Mouse (Mus musculus) limb, embryonic 12.5 days (tissue): ENCODE measurements at regions not wholly inside any gene's neighbourhood (a gene's known extent, or its start where the extent isn't known, plus 50 kb on each side); places are given as distances from the start of the nearest gene placed in this dataset.

ENCODE experiments used
- ATAC-seq: fragments of 200-750 bp; cut with Nextera tagmentation; 2 replicates; pipeline ENCODE4 v1.8.0; 2017; ENCODE audit warnings: low read depth, moderate TSS enrichment; ENCODE audit not compliant: insufficient number of reproducible peaks, insufficient read depth, low FRiP score, low TSS enrichment
- H3K27ac ChIP-seq: fragments of 300-500 bp; sonication (generic); 2 replicates; pipeline ENCODE4 v1.5.1; 2016; ENCODE audit warnings: mild to moderate bottlenecking, moderate library complexity
- H3K27me3 ChIP-seq: fragments of 300-500 bp; sonication (generic); 2 replicates; pipeline ENCODE4 v1.6.1; 2016; ENCODE audit warnings: mild to moderate bottlenecking, moderate library complexity
- H3K36me3 ChIP-seq: fragments of 300-500 bp; sonication (generic); 2 replicates; pipeline ENCODE4 v1.6.1; 2016; ENCODE audit warnings: mild to moderate bottlenecking, moderate library complexity
- H3K4me1 ChIP-seq: fragments of 300-500 bp; sonication (generic); replicated peaks from 2 replicates; pipeline ENCODE4 v1.6.1; 2016
- H3K4me2 ChIP-seq: fragments of 300-500 bp; sonication (generic); 2 replicates; pipeline ENCODE4 v1.6.1; 2016; ENCODE audit warnings: mild to moderate bottlenecking, moderate library complexity
- H3K4me3 ChIP-seq: fragments of 300-500 bp; sonication (generic); replicated peaks from 2 replicates; pipeline ENCODE4 v1.5.1; 2016; ENCODE audit warnings: mild to moderate bottlenecking
- H3K9ac ChIP-seq: fragments of 300-500 bp; sonication (generic); replicated peaks from 2 replicates; pipeline ENCODE4 v1.6.1; 2016; ENCODE audit warnings: mild to moderate bottlenecking, moderate library complexity
- H3K9me3 ChIP-seq: fragments of 300-500 bp; sonication (generic); 2 replicates; pipeline ENCODE4 v1.6.1; 2016; ENCODE audit warnings: mild to moderate bottlenecking, moderate library complexity
- WGBS: fragments of 180-500 bp; shearing (Covaris S2); methylation state at CpG from one replicate; pipeline ENCODE4 v1.1.7; 2016; 5-methylcytosine and 5-hydroxymethylcytosine counted together

DNA sequence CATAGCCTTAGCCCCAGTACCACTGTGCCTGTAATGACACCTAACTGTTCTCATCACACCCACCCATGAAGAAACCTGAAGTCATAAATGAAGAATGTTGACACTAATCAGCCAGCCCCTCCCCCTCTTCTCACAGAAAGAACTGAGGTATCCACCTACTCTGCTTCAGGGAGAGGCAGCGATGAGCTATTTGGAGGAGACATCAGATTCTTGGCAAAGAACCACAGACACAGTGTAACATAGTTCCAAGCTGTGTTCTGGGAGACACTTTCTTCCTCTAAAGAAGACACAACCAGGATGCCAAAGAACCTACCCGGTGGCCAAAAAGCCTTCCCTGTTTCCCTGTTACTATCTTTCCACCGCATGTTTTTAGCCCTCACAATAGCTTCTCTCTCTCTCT is 307.8 kb upstream of the Jarid2 start:
- no peak for ATAC-seq
- peaks cover 52% of the 10 kb centered on the region for H3K4me1 ChIP-seq
- H3K4me2 ChIP-seq = no peak overlapping the region
- H3K9ac ChIP-seq = no peak overlapping the region
- H3K36me3 ChIP-seq = no peaks in the 10 kb centered on the region
- no peak overlapping the region for H3K27ac ChIP-seq
- H3K9me3 ChIP-seq = no peaks in the 10 kb centered on the region
- 80% methylated on average over 3 of the region's 3 CpGs for WGBS
- no peak overlapping the region for H3K4me3 ChIP-seq
- 0 out of 2 replicates have a peak, but pooled peaks cover 3% of the 10 kb centered on the region for H3K27me3 ChIP-seq

GRCm38 (mm10) chr13:44421922-44422321 is 307.4 kb upstream of the Jarid2 start:
- no peak overlapping the region for H3K4me2 ChIP-seq
- no peak overlapping the region for H3K4me3 ChIP-seq
- peaks cover 47% of the 10 kb centered on the region for H3K4me1 ChIP-seq
- ATAC-seq = no peak
- no peak overlapping the region for H3K9ac ChIP-seq
- no peak overlapping the region for H3K27ac ChIP-seq
- WGBS = 85% methylated on average over 5 of the region's 5 CpGs
- no peaks in the 10 kb centered on the region for H3K9me3 ChIP-seq
- no peaks in the 10 kb centered on the region for H3K36me3 ChIP-seq
- H3K27me3 ChIP-seq = 0 out of 2 replicates have a peak, but pooled peaks cover 3% of the 10 kb centered on the region

GRCm38 (mm10) chr13:44430492-44430891 is 298.8 kb upstream of the Jarid2 start:
- no peak for ATAC-seq
- Histone ChIP-seq H3K4me1 (no peaks in the 10 kb centered on the region), H3K27ac (no peak overlapping the region), H3K9ac (no peak overlapping the region), H3K9me3 (no peaks in the 10 kb centered on the region), H3K36me3 (no peaks in the 10 kb centered on the region), H3K27me3 (no peaks in the 10 kb centered on the region; the same call in 1 of the 2 replicates), H3K4me3 (no peak overlapping the region), H3K4me2 (no peak overlapping the region)
- 86% methylated on average over 8 of the region's 8 CpGs for WGBS

GRCm38 (mm10) chr13:44437709-44438108 is 291.6 kb upstream of the Jarid2 start:
- Histone ChIP-seq H3K4me2 (no peak overlapping the region), H3K4me1 (no peaks in the 10 kb centered on the region), H3K36me3 (no peaks in the 10 kb centered on the region), H3K27me3 (no peaks in the 10 kb centered on the region), H3K4me3 (no peak overlapping the region), H3K9me3 (no peaks in the 10 kb centered on the region), H3K9ac (no peak overlapping the region), H3K27ac (no peak overlapping the region)
- ATAC-seq = no peak
- 94% methylated on average over 1 of the region's 1 CpGs for WGBS

- H3K9me3 ChIP-seq = no peaks in the 10 kb centered on the region
- no peak overlapping the region for H3K27ac ChIP-seq
- H3K4me3 ChIP-seq = no peak overlapping the region
- WGBS = 93% methylated on average over 3 of the region's 3 CpGs
- no peaks in the 10 kb centered on the region for H3K27me3 ChIP-seq
- H3K4me2 ChIP-seq = no peak overlapping the region
- ATAC-seq = no peak
- no peaks in the 10 kb centered on the region for H3K36me3 ChIP-seq
- H3K4me1 ChIP-seq = no peaks in the 10 kb centered on the region
- no peak overlapping the region for H3K9ac ChIP-seq
Measured at GRCm38 (mm10) chr13:44441061-44441460, 288.2 kb upstream of the Jarid2 start.

- Histone ChIP-seq H3K36me3 (no peaks in the 10 kb centered on the region), H3K27ac (no peak overlapping the region), H3K9me3 (no peaks in the 10 kb centered on the region), H3K4me1 (0 out of 2 replicates have a peak, but pooled peaks cover 7% of the 10 kb centered on the region), H3K4me3 (no peak overlapping the region), H3K4me2 (no peak overlapping the region), H3K9ac (no peak overlapping the region), H3K27me3 (no peaks in the 10 kb centered on the region)
- 81% methylated on average over 1 of the region's 1 CpGs for WGBS
- no peak for ATAC-seq
Measured at GRCm38 (mm10) chr13:44449216-44449830, 280.0 kb upstream of the Jarid2 start.

DNA sequence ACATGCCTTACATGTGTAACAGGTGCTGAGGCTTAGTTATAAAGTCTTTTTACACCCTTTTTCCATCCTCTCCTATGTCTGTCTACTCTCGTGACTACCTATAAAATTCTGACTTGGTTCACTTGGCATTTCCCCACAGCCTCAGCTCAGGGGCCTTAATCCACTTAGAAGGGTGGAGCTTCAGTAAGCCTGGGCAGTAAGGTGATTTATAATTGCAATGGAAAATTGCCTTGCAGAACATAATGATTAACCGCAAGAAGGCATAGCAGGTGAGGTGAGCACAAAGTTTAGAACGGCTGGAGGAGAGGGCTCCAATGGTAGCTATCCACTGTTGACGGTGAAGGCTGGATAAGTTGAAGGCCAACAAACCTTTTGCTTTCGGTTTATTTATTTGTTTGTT is 278.1 kb upstream of the Jarid2 start:
- 0 out of 2 replicates have a peak, but pooled peaks cover 13% of the 10 kb centered on the region for H3K4me1 ChIP-seq
- H3K4me3 ChIP-seq = no peak overlapping the region
- no peak overlapping the region for H3K27ac ChIP-seq
- H3K27me3 ChIP-seq = no peaks in the 10 kb centered on the region
- H3K9ac ChIP-seq = no peak overlapping the region
- H3K9me3 ChIP-seq = no peaks in the 10 kb centered on the region
- ATAC-seq = no peak
- H3K4me2 ChIP-seq = no peak overlapping the region
- H3K36me3 ChIP-seq = no peaks in the 10 kb centered on the region
- 70% methylated on average over 5 of the region's 5 CpGs for WGBS

GRCm38 (mm10) chr13:44453131-44453530 is 276.1 kb upstream of the Jarid2 start:
- 62% methylated on average over 7 of the region's 7 CpGs for WGBS
- Histone ChIP-seq H3K36me3 (no peaks in the 10 kb centered on the region), H3K9ac (no peak overlapping the region), H3K4me3 (no peak overlapping the region), H3K27ac (no peak overlapping the region), H3K4me2 (no peak overlapping the region), H3K27me3 (no peaks in the 10 kb centered on the region), H3K9me3 (no peaks in the 10 kb centered on the region), H3K4me1 (0 out of 2 replicates have a peak, but pooled peaks cover 13% of the 10 kb centered on the region)
- no peak for ATAC-seq

DNA sequence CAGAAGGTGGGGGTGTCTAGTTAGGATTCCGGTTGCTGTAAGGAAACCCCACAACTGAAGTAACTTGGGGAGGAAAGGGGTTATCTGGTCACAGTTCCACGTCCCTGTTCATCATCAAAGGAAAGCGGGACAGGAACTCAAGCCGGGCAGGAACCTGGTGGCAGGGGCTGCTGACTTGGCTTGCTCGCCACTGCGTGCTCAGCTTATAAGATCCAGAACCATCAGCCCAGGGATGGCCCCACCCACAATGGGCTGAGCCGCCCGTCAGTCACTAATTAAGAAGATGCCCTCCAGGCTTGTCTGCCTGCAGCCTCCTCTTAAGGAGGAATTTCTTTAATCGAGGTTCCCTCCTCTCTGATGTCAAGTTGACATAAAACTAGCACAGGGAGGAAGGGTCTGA is 275.1 kb upstream of the Jarid2 start:
- H3K4me2 ChIP-seq = no peak overlapping the region
- 28% methylated on average over 9 of the region's 9 CpGs for WGBS
- no peak overlapping the region for H3K9ac ChIP-seq
- H3K4me3 ChIP-seq = no peak overlapping the region
- no peaks in the 10 kb centered on the region for H3K27me3 ChIP-seq
- ATAC-seq = no peak
- peaks cover 18% of the 10 kb centered on the region; the same call in 1 of the 2 replicates for H3K4me1 ChIP-seq
- H3K27ac ChIP-seq = no peak overlapping the region
- no peaks in the 10 kb centered on the region for H3K9me3 ChIP-seq
- H3K36me3 ChIP-seq = no peaks in the 10 kb centered on the region

DNA sequence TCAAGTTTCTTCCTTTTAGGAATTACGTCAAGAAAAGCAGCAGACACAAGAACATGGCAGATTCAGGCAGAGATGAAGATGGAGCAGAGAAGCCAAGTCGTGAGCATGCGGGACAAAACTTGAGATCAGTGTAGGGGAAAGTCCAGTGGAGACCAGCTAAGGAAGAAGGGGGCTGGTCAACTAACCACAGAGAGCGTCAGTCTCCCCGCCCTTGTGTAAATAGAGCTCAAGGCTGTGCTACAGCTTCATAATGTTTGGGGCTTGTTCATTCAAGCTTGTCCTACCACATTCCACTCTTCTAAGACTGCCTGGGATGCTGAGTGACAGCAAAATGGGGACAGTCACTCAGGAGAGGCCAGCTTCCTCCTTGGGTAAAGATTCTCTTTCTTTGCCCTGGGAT is 274.1 kb upstream of the Jarid2 start:
- peaks cover 22% of the 10 kb centered on the region; the same call in 1 of the 2 replicates for H3K4me1 ChIP-seq
- H3K9me3 ChIP-seq = no peaks in the 10 kb centered on the region
- no peak overlapping the region for H3K9ac ChIP-seq
- H3K36me3 ChIP-seq = no peaks in the 10 kb centered on the region
- H3K4me3 ChIP-seq = no peak overlapping the region
- H3K4me2 ChIP-seq = no peak overlapping the region
- no peaks in the 10 kb centered on the region for H3K27me3 ChIP-seq
- 82% methylated on average over 5 of the region's 5 CpGs for WGBS
- no peak overlapping the region for H3K27ac ChIP-seq
- ATAC-seq = no peak

DNA sequence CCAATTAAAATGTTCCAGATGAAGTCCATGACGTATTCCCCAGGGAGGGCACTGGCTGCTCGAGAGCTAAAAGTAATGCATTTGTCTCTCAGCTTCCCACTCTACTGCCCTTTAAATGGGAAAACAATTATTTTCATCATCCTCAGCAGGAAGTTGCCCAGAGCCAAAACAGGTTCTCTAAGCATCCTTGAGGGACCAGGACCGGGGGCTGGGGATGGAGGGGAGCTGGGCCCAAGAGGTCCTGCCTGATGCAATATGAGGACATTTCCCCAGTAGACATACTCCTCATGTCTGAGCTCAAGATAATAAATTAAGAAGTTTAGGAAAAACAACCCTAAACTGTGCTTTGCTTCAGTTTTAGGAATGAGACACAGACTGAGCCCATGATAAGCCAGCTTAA is 270.5 kb upstream of the Jarid2 start:
- no peak for ATAC-seq
- 47% methylated on average over 3 of the region's 3 CpGs for WGBS

GRCm38 (mm10) chr13:44459148-44459547 is 270.1 kb upstream of the Jarid2 start:
- ATAC-seq = no peak
- Histone ChIP-seq H3K4me2 (no peak overlapping the region), H3K27me3 (no peaks in the 10 kb centered on the region), H3K9me3 (0 out of 2 replicates have a peak, but pooled peaks cover 4% of the 10 kb centered on the region), H3K36me3 (no peaks in the 10 kb centered on the region), H3K27ac (no peak overlapping the region), H3K4me1 (peaks cover 15% of the 10 kb centered on the region; the same call in 1 of the 2 replicates), H3K9ac (no peak overlapping the region), H3K4me3 (no peak overlapping the region)
- WGBS = 48% methylated on average over 4 of the region's 4 CpGs

More for the DNA sequence above, 270.5 kb upstream of the Jarid2 start:
- no peak overlapping the region for H3K9ac ChIP-seq
- H3K4me2 ChIP-seq = no peak overlapping the region
- no peaks in the 10 kb centered on the region for H3K36me3 ChIP-seq
- H3K4me3 ChIP-seq = no peak overlapping the region
- no peaks in the 10 kb centered on the region for H3K27me3 ChIP-seq
- H3K4me1 ChIP-seq = peaks cover 15% of the 10 kb centered on the region; the same call in 1 of the 2 replicates
- no peak overlapping the region for H3K27ac ChIP-seq
- H3K9me3 ChIP-seq = 0 out of 2 replicates have a peak, but pooled peaks cover 4% of the 10 kb centered on the region
